Mouse (Mus musculus) liver, postnatal 0 days (tissue): ENCODE measurements at regions not wholly inside any gene's neighbourhood (a gene's known extent, or its start where the extent isn't known, plus 50 kb on each side); places are given as distances from the start of the nearest gene placed in this dataset.

Experiments used
- CTCF ChIP-seq: sonication (generic); IDR thresholded peaks from 2 replicates; pipeline ENCODE4 v1.5.1; 2016; ENCODE audit warnings: antibody characterized with exemption, low read depth
- EP300 ChIP-seq: IDR thresholded peaks from 2 replicates; pipeline ENCODE4 v1.6.1; 2016; ENCODE audit warnings: antibody characterized with exemption, low read depth, mild to moderate bottlenecking

GRCm38 (mm10) chr2:173418951-173419350, 103.4 kb upstream of the 1700021F07Rik start:
- no peak for TF ChIP-seq CTCF
- TF ChIP-seq EP300: no peak
